Mouse (Mus musculus) left cerebral cortex, postnatal 4 days (tissue): ENCODE results near the gene Ctsa. TPM values are rescaled to one million over a fixed set of nuclear protein-coding genes. Genes with fewer than 3 reads are reported as not detected.
"Not testable (repeated sequence)": the region's sequence is repeated elsewhere in the genome, so short reads cannot be mapped to it uniquely, and the experiment has no call there.

Experiments used
- DNase-seq: peaks from one replicate; pipeline ENCODE4 v3.0.0-alpha.2; 2022
- intact Hi-C: fragments of 180-260 bp; cut with DNase I; formaldehyde crosslinking; loops from one replicate; pipeline ENCODE4 v1.15.1; 2025
- total RNA-seq, 2 experiments: library from RNA; stranded (reverse); gene quantifications; 2 replicates each; pipeline ENCODE4 v1.2.3; 2021

Ctsa gene
- total RNA-seq, 2 experiments from 2014 or later: 56.8 to 62.2 TPM

- intact Hi-C loops: no loop called here
- no peak for DNase-seq
These were observed 41.6 kb downstream of the Ctsa start for GRCm38 (mm10) chr2:164874239-164874769.

- DNase-seq: not testable (repeated sequence)
- intact Hi-C loops: loop anchor here (2.0 kb wide), 1 partner anchor 19 kb away; the partner anchor contains the start of gene Pltp
These were observed 43.0 kb downstream of the Ctsa start for GRCm38 (mm10) chr2:164875648-164876047.

GRCm38 (mm10) chr2:164877376-164878215 is 44.9 kb downstream of the Ctsa start:
- intact Hi-C loops: loop anchor here (2.0 kb wide), 1 partner anchor 21 kb away; the partner anchor contains the start of gene Pltp
- DNase-seq: not testable (repeated sequence)

GRCm38 (mm10) chr2:164878509-164879227 is 46.0 kb downstream of the Ctsa start:
- peak; percentile 42 for DNase-seq
- intact Hi-C loops: no loop called here

GRCm38 (mm10) chr2:164879228-164879567 is 46.5 kb downstream of the Ctsa start, which contains the start of gene Pcif1:
TSS of gene Pcif1 (plus strand) at chr2:164879304.
- intact Hi-C loops: no loop called here
- DNase-seq: peak; percentile 95

- peak; percentile 96 for DNase-seq
- intact Hi-C loops: no loop called here
These were observed 47.0 kb downstream of the Ctsa start for GRCm38 (mm10) chr2:164879568-164880277.

GRCm38 (mm10) chr2:164882619-164883018 is 49.9 kb downstream of the Ctsa start:
- no peak for DNase-seq
- intact Hi-C loops: no loop called here

- peak; percentile 88 for DNase-seq
- intact Hi-C loops: no loop called here
These were observed 53.1 kb downstream of the Ctsa start for GRCm38 (mm10) chr2:164885788-164886187.

- intact Hi-C loops: no loop called here
- no peak for DNase-seq
These were observed 53.9 kb downstream of the Ctsa start for GRCm38 (mm10) chr2:164886617-164887016.

- DNase-seq: no peak
- intact Hi-C loops: no loop called here
These were observed 56.3 kb downstream of the Ctsa start for GRCm38 (mm10) chr2:164888996-164889395.

GRCm38 (mm10) chr2:164889960-164890359 is 57.3 kb downstream of the Ctsa start:
- no peak for DNase-seq
- intact Hi-C loops: no loop called here

Other genes starting within 250 kb of the Ctsa start
- not detected for gene Wfdc6a, start 247.4 kb upstream of the Ctsa start, total RNA-seq
- gene Eppin, start 239.3 kb upstream of the Ctsa start, total RNA-seq: not detected
- under 1 TPM in 1 of 2 experiments, not detected in 1; 0.40 TPM for gene Wfdc6b, start 219.4 kb upstream of the Ctsa start, total RNA-seq
- gene Wfdc8, start 219.2 kb upstream of the Ctsa start, total RNA-seq: not detected
- gene Wfdc16, start 194.1 kb upstream of the Ctsa start, total RNA-seq: not detected
- gene Wfdc10, start 176.8 kb upstream of the Ctsa start, total RNA-seq: not detected
- gene Wfdc9, start 176.3 kb upstream of the Ctsa start, total RNA-seq: not detected
- gene Wfdc11, start 158.8 kb upstream of the Ctsa start, total RNA-seq: not detected
- gene Wfdc13, start 147.8 kb upstream of the Ctsa start, total RNA-seq: not detected
- not detected for gene Spint4, start 134.4 kb upstream of the Ctsa start, total RNA-seq
- gene Spint5, start 117.6 kb upstream of the Ctsa start, total RNA-seq: not detected
- 1 to 10 TPM in 1 of 2 experiments, under 1 TPM in 1; 0.60 to 1.1 TPM for gene Wfdc3, start 86.9 kb upstream of the Ctsa start, total RNA-seq
- gene Dnttip1, start 86.9 kb upstream of the Ctsa start, total RNA-seq: 10 to 100 TPM; 35.8 to 38.1 TPM
- 10 to 100 TPM; 10.8 to 14.3 TPM for gene Ube2c, start 63.0 kb upstream of the Ctsa start, total RNA-seq
- not detected for gene Tnnc2, start 52.9 kb upstream of the Ctsa start, total RNA-seq
- 10 to 100 TPM; 52.8 to 56.9 TPM for gene Snx21, start 47.0 kb upstream of the Ctsa start, total RNA-seq
- gene Acot8, start 28.0 kb upstream of the Ctsa start, total RNA-seq: 10 to 100 TPM; 20.6 to 20.8 TPM
- gene Zswim3, start 27.8 kb upstream of the Ctsa start, total RNA-seq: 1 to 10 TPM; 6.9 to 8.0 TPM
- gene Zswim1, start 10.2 kb upstream of the Ctsa start, total RNA-seq: 10 to 100 TPM; 17.5 to 17.8 TPM
- gene Spata25, start 4.3 kb upstream of the Ctsa start, total RNA-seq: 1 to 10 TPM; 1.1 to 1.2 TPM
- 1 to 10 TPM; 5.1 to 5.6 TPM for gene Neurl2, start 583 bp downstream of the Ctsa start, total RNA-seq
- 10 to 100 TPM; 63.5 to 71.3 TPM for gene Pltp, start 24.8 kb downstream of the Ctsa start, total RNA-seq
- gene Pcif1, start 46.4 kb downstream of the Ctsa start, total RNA-seq: 10 to 100 TPM; 53.9 to 61.4 TPM
- gene Zfp335, start 78.9 kb downstream of the Ctsa start, total RNA-seq: 10 to 100 TPM; 30.0 to 31.2 TPM
- gene Mmp9, start 107.9 kb downstream of the Ctsa start, total RNA-seq: 1 to 10 TPM; 2.1 to 2.3 TPM
- gene Slc12a5, start 127.9 kb downstream of the Ctsa start, total RNA-seq: 100 to 1,000 TPM; 158 to 181 TPM
- 100 to 1,000 TPM; 107 to 111 TPM for gene Ncoa5, start 202.0 kb downstream of the Ctsa start, total RNA-seq
- gene Cd40, start 222.8 kb downstream of the Ctsa start, total RNA-seq: 1 to 10 TPM; 2.3 to 4.2 TPM